Mouse (Mus musculus) C2C12 (cell line): ENCODE results near the gene Gcnt7. TPM values are rescaled to one million over a fixed set of nuclear protein-coding genes. Genes with fewer than 3 reads are reported as not detected.

Experiments used
- H3K27me3 ChIP-seq: one replicate; pipeline ENCODE4 v1.6.1; 2011; ENCODE audit not compliant: control insufficient read depth, insufficient read depth, insufficient read length
- H3K36me3 ChIP-seq: one replicate; pipeline ENCODE4 v1.6.1; 2011; ENCODE audit not compliant: control insufficient read depth, insufficient read depth
- H3K4me3 ChIP-seq: one replicate; pipeline ENCODE4 v1.5.1; 2011; ENCODE audit warnings: mild to moderate bottlenecking, control low read depth; ENCODE audit not compliant: poor library complexity, insufficient read depth, severe bottlenecking
- H3K79me2 ChIP-seq: one replicate; pipeline ENCODE4 v1.6.1; 2011; ENCODE audit not compliant: control insufficient read depth, insufficient read depth
- H3K79me3 ChIP-seq: one replicate; pipeline ENCODE4 v1.6.1; 2011; ENCODE audit warnings: low read depth, control low read depth
- H3ac ChIP-seq: one replicate; pipeline ENCODE3; 2011; ENCODE audit warnings: low read depth; ENCODE audit not compliant: control insufficient read depth, insufficient read length
- CEBPB ChIP-seq: IDR thresholded peaks from one replicate; pipeline ENCODE4 v1.6.1; 2011; ENCODE audit warnings: low read depth, mild to moderate bottlenecking, control low read depth, moderate library complexity
- CTCF ChIP-seq: IDR thresholded peaks from one replicate; pipeline ENCODE4 v1.5.1; 2011; ENCODE audit not compliant: control insufficient read depth, insufficient read depth, insufficient read length
- FOSL1 ChIP-seq: IDR thresholded peaks from one replicate; pipeline ENCODE4 v1.8.0; 2011; ENCODE audit warnings: mild to moderate bottlenecking, low read length; ENCODE audit not compliant: poor library complexity, insufficient read depth, severe bottlenecking
- MAX ChIP-seq: IDR thresholded peaks from one replicate; pipeline ENCODE4 v1.6.1; 2011; ENCODE audit warnings: mild to moderate bottlenecking, control low read depth
- MYOD1 ChIP-seq: IDR thresholded peaks from one replicate; pipeline ENCODE4 v1.6.1; 2011; ENCODE audit warnings: low read depth; ENCODE audit not compliant: control insufficient read depth, insufficient read length
- MYOG ChIP-seq: IDR thresholded peaks from one replicate; pipeline ENCODE4 v1.6.1; 2011; ENCODE audit not compliant: control insufficient read depth, insufficient read length; ENCODE audit errors: extremely low read depth
- USF1 ChIP-seq: IDR thresholded peaks from one replicate; pipeline ENCODE4 v1.6.1; 2011; ENCODE audit warnings: low read depth, mild to moderate bottlenecking, control low read depth, moderate library complexity
- polyA plus RNA-seq: library from polyadenylated mRNA; unstranded; fragments of >200 nt; fragmentation: generic; extraction: Trizol; gene quantifications from one replicate; pipeline ENCODE4 v1.2.1, GENCODE M21; 2012; ENCODE audit warnings: missing spikeins

Gcnt7 gene
- polyA plus RNA-seq, 1 experiment: 0.14 TPM

GRCm38 (mm10) chr2:172467206-172467605, 8.8 kb upstream of the Gcnt7 start:
- Histone ChIP-seq H3K79me3 (no peaks in the 10 kb centered on the region), H3K4me3 (no peak overlapping the region), H3K36me3 (peaks cover 41% of the 10 kb centered on the region), H3K27me3 (no peaks in the 10 kb centered on the region), H3ac (no peak overlapping the region), H3K79me2 (no peaks in the 10 kb centered on the region)
- TF ChIP-seq USF1 (peak; percentile 26), CEBPB (no peak)

- no peaks in the 10 kb centered on the region for H3K79me2 ChIP-seq
- no peaks in the 10 kb centered on the region for H3K27me3 ChIP-seq
- no peak overlapping the region for H3K4me3 ChIP-seq
- peaks cover 41% of the 10 kb centered on the region for H3K36me3 ChIP-seq
- H3ac ChIP-seq: no peak overlapping the region
- H3K79me3 ChIP-seq: no peaks in the 10 kb centered on the region
- TF ChIP-seq MAX (no peak), CEBPB (no peak), MYOD1 (no peak), CTCF (no peak), FOSL1 (no peak), USF1 (no peak), MYOG (no peak)
Observed at GRCm38 (mm10) chr2:172466427-172467132, 8.2 kb upstream of the Gcnt7 start.

GRCm38 (mm10) chr2:172462813-172463212, 4.4 kb upstream of the Gcnt7 start:
- Histone ChIP-seq H3K27me3 (no peaks in the 10 kb centered on the region), H3ac (no peak overlapping the region), H3K4me3 (no peak overlapping the region), H3K36me3 (peaks cover 29% of the 10 kb centered on the region), H3K79me3 (no peaks in the 10 kb centered on the region), H3K79me2 (no peaks in the 10 kb centered on the region)
- TF ChIP-seq CEBPB (no peak), USF1 (no peak), MYOG (no peak), FOSL1 (no peak)

GRCm38 (mm10) chr2:172460647-172461046, 2.3 kb upstream of the Gcnt7 start:
- H3K36me3 ChIP-seq: peaks cover 27% of the 10 kb centered on the region
- TF ChIP-seq FOSL1 (no peak), CEBPB (no peak), MYOG (no peak), USF1 (no peak), CTCF (no peak), MYOD1 (no peak), MAX (no peak)
- no peak overlapping the region for H3ac ChIP-seq
- H3K79me3 ChIP-seq: no peaks in the 10 kb centered on the region
- H3K4me3 ChIP-seq: no peak overlapping the region
- no peaks in the 10 kb centered on the region for H3K27me3 ChIP-seq
- H3K79me2 ChIP-seq: no peaks in the 10 kb centered on the region

- no peak overlapping the region for H3K4me3 ChIP-seq
- peaks cover 48% of the 10 kb centered on the region for H3K36me3 ChIP-seq
- H3K79me2 ChIP-seq: no peaks in the 10 kb centered on the region
- H3K27me3 ChIP-seq: no peaks in the 10 kb centered on the region
- no peaks in the 10 kb centered on the region for H3K79me3 ChIP-seq
- no peak overlapping the region for H3ac ChIP-seq
- no peak for TF ChIP-seq MYOD1
- no peak for TF ChIP-seq CTCF
- TF ChIP-seq MYOG: no peak
- no peak for TF ChIP-seq MAX
- no peak for TF ChIP-seq CEBPB
- TF ChIP-seq FOSL1: no peak
- TF ChIP-seq USF1: no peak
Observed at GRCm38 (mm10) chr2:172452458-172452857, 5.9 kb downstream of the Gcnt7 start.

GRCm38 (mm10) chr2:172452031-172452430, 6.4 kb downstream of the Gcnt7 start:
- H3K79me2 ChIP-seq: no peaks in the 10 kb centered on the region
- H3K36me3 ChIP-seq: peaks cover 48% of the 10 kb centered on the region
- H3K79me3 ChIP-seq: no peaks in the 10 kb centered on the region
- H3K4me3 ChIP-seq: no peak overlapping the region
- no peak overlapping the region for H3ac ChIP-seq
- TF ChIP-seq MYOD1: no peak
- TF ChIP-seq CEBPB: no peak
- no peak for TF ChIP-seq CTCF
- no peaks in the 10 kb centered on the region for H3K27me3 ChIP-seq
